Mouse (Mus musculus): Measurements from ENCODE around the gene Nid2. TPM values are rescaled to one million over a fixed set of nuclear protein-coding genes. Genes with fewer than 3 reads are reported as not detected.

The Nid2 gene
- polyA plus RNA-seq, 1 experiment from 2014 or later: 32.2 TPM

DNA sequence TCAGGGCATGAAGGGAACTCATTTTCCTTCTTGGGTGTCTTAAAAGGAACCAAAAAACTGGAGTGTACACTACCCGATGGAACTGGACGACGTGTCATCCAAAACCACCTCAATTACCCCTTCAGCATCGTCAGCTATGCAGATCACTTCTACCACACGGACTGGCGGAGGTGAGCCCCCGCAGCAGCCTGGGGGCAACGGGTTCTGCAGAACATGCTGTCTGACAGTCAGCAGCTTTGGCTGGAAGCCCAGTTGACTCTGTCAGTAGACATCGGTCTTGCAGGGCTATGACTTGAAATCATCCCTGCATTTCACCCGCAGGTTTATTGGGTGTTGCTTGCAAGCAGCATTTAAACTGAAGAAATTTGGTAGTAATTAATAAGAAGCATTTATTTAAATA, 58.9 kb downstream of the Nid2 start:
- H3K4me2 ChIP-seq: no peak overlapping the region
- no peak for ATAC-seq (ENCODE audit: low FRiP score)
- H3K36me3 ChIP-seq (ENCODE audit: control insufficient read depth, insufficient read depth, low read length): peaks cover 7% of the 10 kb centered on the region; the same call in 1 of the 2 replicates

DNA sequence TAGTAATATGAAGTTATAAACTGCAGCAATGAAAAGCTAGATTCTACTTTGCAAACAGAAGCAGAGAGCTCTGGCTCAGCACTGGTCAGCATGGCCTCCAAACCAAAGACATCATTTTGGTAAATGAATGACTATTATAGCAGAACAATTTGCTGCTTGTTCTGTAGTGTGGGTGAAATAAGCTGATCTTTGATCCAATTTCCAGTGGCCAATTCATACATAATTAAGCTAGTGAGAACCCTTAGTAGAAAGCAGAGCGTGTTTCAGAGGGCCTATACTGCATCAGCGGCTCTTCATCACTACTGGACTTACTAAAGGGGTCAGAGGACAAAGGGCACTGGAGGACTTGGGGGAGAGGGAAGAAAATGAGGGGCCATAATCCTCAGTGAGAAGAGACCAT, 62.0 kb downstream of the Nid2 start:
- H3K4me2 ChIP-seq: no peak overlapping the region
- WGBS: 96% methylated on average over 2 of the region's 2 CpGs
- DNase-seq (ENCODE audit: low spot score, missing footprints): no peak

More for the DNA sequence above, 58.9 kb downstream of the Nid2 start:
- Histone ChIP-seq H3K27me3 (ENCODE audit: control insufficient read depth, insufficient read depth, low read length) (no peaks in the 10 kb centered on the region), H3K9ac (ENCODE audit: low read length) (no peak overlapping the region), H3K9me3 (ENCODE audit: control insufficient read depth, low read length) (no peaks in the 10 kb centered on the region), H3K4me3 (ENCODE audit: low read depth, low read length) (no peak overlapping the region), H3K27ac (ENCODE audit: low read depth, low read length) (no peak overlapping the region), H3K4me1 (ENCODE audit: control insufficient read depth, insufficient read depth, low read length) (no peaks in the 10 kb centered on the region)
- 89% methylated on average over 10 of the region's 10 CpGs for WGBS
- no peak for DNase-seq (ENCODE audit: low spot score, missing footprints)

DNA sequence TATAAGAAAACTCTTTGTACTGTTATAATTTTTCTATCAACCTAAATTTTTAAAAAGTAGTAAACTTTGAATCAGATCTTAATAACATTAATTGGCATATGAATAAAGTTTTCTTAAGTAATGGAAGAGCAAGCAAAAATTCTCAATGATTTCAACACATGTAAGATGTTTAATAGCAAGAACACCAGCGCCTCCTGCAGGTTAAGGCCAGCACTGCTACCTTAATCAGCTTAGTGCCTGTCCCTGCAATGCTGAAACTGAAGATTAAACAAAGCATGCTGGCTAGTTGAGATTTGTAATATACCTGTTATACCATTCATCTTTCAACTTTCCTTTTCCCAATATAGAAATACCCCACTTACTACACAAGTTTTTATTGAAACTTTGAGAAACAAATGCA, 66.9 kb downstream of the Nid2 start:
- Histone ChIP-seq H3K4me3 (ENCODE audit: low read depth, low read length) (no peak overlapping the region), H3K27ac (ENCODE audit: low read depth, low read length) (no peak overlapping the region), H3K27me3 (ENCODE audit: control insufficient read depth, insufficient read depth, low read length) (no peaks in the 10 kb centered on the region), H3K36me3 (ENCODE audit: control insufficient read depth, insufficient read depth, low read length) (peaks cover 17% of the 10 kb centered on the region), H3K9me3 (ENCODE audit: control insufficient read depth, low read length) (no peaks in the 10 kb centered on the region), H3K4me1 (ENCODE audit: control insufficient read depth, insufficient read depth, low read length) (peaks cover 6% of the 10 kb centered on the region), H3K9ac (ENCODE audit: low read length) (no peak overlapping the region), H3K4me2 (no peak overlapping the region)
- no peak for ATAC-seq (ENCODE audit: low FRiP score)
- WGBS: 14% methylated on average over 1 of the region's 1 CpGs
- DNase-seq (ENCODE audit: low spot score, missing footprints): peak; percentile 99

More for the DNA sequence above, 62.0 kb downstream of the Nid2 start:
- Histone ChIP-seq H3K9me3 (ENCODE audit: control insufficient read depth, low read length) (no peaks in the 10 kb centered on the region), H3K9ac (ENCODE audit: low read length) (no peak overlapping the region), H3K27ac (ENCODE audit: low read depth, low read length) (no peak overlapping the region), H3K4me3 (ENCODE audit: low read depth, low read length) (no peak overlapping the region), H3K27me3 (ENCODE audit: control insufficient read depth, insufficient read depth, low read length) (no peaks in the 10 kb centered on the region), H3K4me1 (ENCODE audit: control insufficient read depth, insufficient read depth, low read length) (no peaks in the 10 kb centered on the region), H3K36me3 (ENCODE audit: control insufficient read depth, insufficient read depth, low read length) (peaks cover 19% of the 10 kb centered on the region)
- no peak for ATAC-seq (ENCODE audit: low FRiP score)

DNA sequence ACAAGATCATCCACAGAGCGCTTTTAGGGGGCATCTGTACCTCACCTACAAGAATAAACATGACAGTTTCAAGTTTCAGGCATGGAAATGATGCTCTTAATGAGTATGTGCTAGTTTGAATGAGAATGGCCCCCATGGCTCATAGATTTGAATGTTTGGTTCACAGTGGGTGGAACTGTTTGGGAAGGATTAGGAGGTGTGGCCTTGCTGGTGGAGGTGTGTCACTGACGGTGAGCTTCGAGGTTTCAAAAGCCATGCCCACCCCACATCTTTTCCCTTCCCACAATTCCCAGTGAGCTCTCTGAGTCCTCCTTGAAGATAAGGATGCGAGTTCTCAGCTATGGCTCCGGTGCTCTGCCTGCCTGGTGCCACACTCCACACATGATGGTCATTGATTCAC, 70.6 kb downstream of the Nid2 start:
- H3K36me3 ChIP-seq (ENCODE audit: control insufficient read depth, insufficient read depth, low read length): peaks cover 5% of the 10 kb centered on the region; the same call in 1 of the 2 replicates
- H3K4me1 ChIP-seq (ENCODE audit: control insufficient read depth, insufficient read depth, low read length): peaks cover 8% of the 10 kb centered on the region
- H3K9me3 ChIP-seq (ENCODE audit: control insufficient read depth, low read length): no peaks in the 10 kb centered on the region
- H3K27ac ChIP-seq (ENCODE audit: low read depth, low read length): no peak overlapping the region
- DNase-seq (ENCODE audit: low spot score, missing footprints) (no peak), ATAC-seq (ENCODE audit: low FRiP score) (no peak)
- H3K9ac ChIP-seq (ENCODE audit: low read length): no peak overlapping the region
- H3K4me3 ChIP-seq (ENCODE audit: low read depth, low read length): no peak overlapping the region
- no peaks in the 10 kb centered on the region for H3K27me3 ChIP-seq (ENCODE audit: control insufficient read depth, insufficient read depth, low read length)
- no peak overlapping the region for H3K4me2 ChIP-seq
- over 99% methylated on average over 5 of the region's 5 CpGs for WGBS

GRCm38 (mm10) chr14:19823321-19824142, 72.5 kb downstream of the Nid2 start, which contains the start of gene Rtraf:
Rtraf (minus strand) TSS chr14:19823824.
- Histone ChIP-seq H3K27ac (ENCODE audit: low read depth, low read length) (peak within 1 kb of the TSS; percentile 16), H3K9ac (ENCODE audit: low read length) (peak within 1 kb of the TSS; percentile 96), H3K4me2 (peak within 1 kb of the TSS; percentile 78), H3K36me3 (ENCODE audit: control insufficient read depth, insufficient read depth, low read length) (peaks cover 5% of the 10 kb centered on the region; the same call in 1 of the 2 replicates), H3K4me3 (ENCODE audit: low read depth, low read length) (peak within 1 kb of the TSS; percentile 90), H3K27me3 (ENCODE audit: control insufficient read depth, insufficient read depth, low read length) (no peaks in the 10 kb centered on the region), H3K4me1 (ENCODE audit: control insufficient read depth, insufficient read depth, low read length) (peaks cover 8% of the 10 kb centered on the region), H3K9me3 (ENCODE audit: control insufficient read depth, low read length) (no peaks in the 10 kb centered on the region)
- WGBS: under 1% methylated on average over 80 of the region's 80 CpGs
- DNase-seq (ENCODE audit: low spot score, missing footprints) (peak; percentile 99), ATAC-seq (ENCODE audit: low FRiP score) (peak; percentile 99)

GRCm38 (mm10) chr14:19825481-19825880, 74.4 kb downstream of the Nid2 start:
- no peak overlapping the region for H3K4me3 ChIP-seq (ENCODE audit: low read depth, low read length)
- peak overlapping the region; percentile 0; the same call in 1 of the 2 replicates for H3K9ac ChIP-seq (ENCODE audit: low read length)
- 51% methylated on average over 11 of the region's 11 CpGs for WGBS
- no peak overlapping the region for H3K4me2 ChIP-seq
- peaks cover 5% of the 10 kb centered on the region; the same call in 1 of the 2 replicates for H3K36me3 ChIP-seq (ENCODE audit: control insufficient read depth, insufficient read depth, low read length)
- ATAC-seq (ENCODE audit: low FRiP score) (peak; percentile 45), DNase-seq (ENCODE audit: low spot score, missing footprints) (peak; percentile 87)
- H3K4me1 ChIP-seq (ENCODE audit: control insufficient read depth, insufficient read depth, low read length): peaks cover 8% of the 10 kb centered on the region
- H3K9me3 ChIP-seq (ENCODE audit: control insufficient read depth, low read length): no peaks in the 10 kb centered on the region
- H3K27ac ChIP-seq (ENCODE audit: low read depth, low read length): peak overlapping the region; percentile 79
- H3K27me3 ChIP-seq (ENCODE audit: control insufficient read depth, insufficient read depth, low read length): no peaks in the 10 kb centered on the region

DNA sequence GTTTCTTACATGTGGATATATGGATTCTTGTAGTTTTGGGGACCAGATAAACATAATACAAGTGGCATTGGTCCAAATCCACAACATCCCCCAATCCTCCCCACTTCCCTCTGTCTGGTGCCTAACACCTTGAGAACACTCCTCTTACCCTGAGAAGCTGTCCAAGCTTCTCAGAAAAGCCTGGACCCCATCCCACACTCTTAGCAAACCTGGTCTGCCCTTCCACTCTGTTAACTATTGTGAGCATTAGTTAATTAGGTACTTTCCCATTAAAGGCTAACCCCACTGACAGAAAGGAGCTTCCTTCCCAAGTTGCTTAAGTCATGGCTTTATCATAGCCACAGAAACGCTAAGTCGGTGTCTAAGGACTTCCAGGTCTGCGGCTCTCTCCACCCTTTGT, 85.2 kb downstream of the Nid2 start:
- ATAC-seq (ENCODE audit: low FRiP score): no peak
- H3K27ac ChIP-seq (ENCODE audit: low read depth, low read length): no peak overlapping the region
- WGBS: 89% methylated on average over 3 of the region's 3 CpGs
- no peak overlapping the region for H3K4me3 ChIP-seq (ENCODE audit: low read depth, low read length)
- H3K4me2 ChIP-seq: no peak overlapping the region
- no peaks in the 10 kb centered on the region for H3K4me1 ChIP-seq (ENCODE audit: control insufficient read depth, insufficient read depth, low read length)
- no peak for DNase-seq (ENCODE audit: low spot score, missing footprints)
- no peaks in the 10 kb centered on the region for H3K36me3 ChIP-seq (ENCODE audit: control insufficient read depth, insufficient read depth, low read length)
- H3K27me3 ChIP-seq (ENCODE audit: control insufficient read depth, insufficient read depth, low read length): no peaks in the 10 kb centered on the region
- H3K9me3 ChIP-seq (ENCODE audit: control insufficient read depth, low read length): no peaks in the 10 kb centered on the region
- no peak overlapping the region for H3K9ac ChIP-seq (ENCODE audit: low read length)

GRCm38 (mm10) chr14:19839600-19840332, 88.7 kb downstream of the Nid2 start:
- Histone ChIP-seq H3K9ac (ENCODE audit: low read length) (peak overlapping the region; percentile 48), H3K4me2 (peak overlapping the region; percentile 33), H3K27me3 (ENCODE audit: control insufficient read depth, insufficient read depth, low read length) (no peaks in the 10 kb centered on the region), H3K4me3 (ENCODE audit: low read depth, low read length) (no peak overlapping the region), H3K4me1 (ENCODE audit: control insufficient read depth, insufficient read depth, low read length) (no peaks in the 10 kb centered on the region), H3K27ac (ENCODE audit: low read depth, low read length) (no peak overlapping the region), H3K36me3 (ENCODE audit: control insufficient read depth, insufficient read depth, low read length) (no peaks in the 10 kb centered on the region), H3K9me3 (ENCODE audit: control insufficient read depth, low read length) (no peaks in the 10 kb centered on the region)
- WGBS: 28% methylated on average over 15 of the region's 15 CpGs
- ATAC-seq (ENCODE audit: low FRiP score) (peak; percentile 78), DNase-seq (ENCODE audit: low spot score, missing footprints) (peak; percentile 98)

- H3K27me3 ChIP-seq (ENCODE audit: control insufficient read depth, insufficient read depth, low read length): no peaks in the 10 kb centered on the region
- 45% methylated on average over 3 of the region's 3 CpGs for WGBS
- H3K27ac ChIP-seq (ENCODE audit: low read depth, low read length): no peak overlapping the region
Observed at GRCm38 (mm10) chr14:19853471-19853870, 102.4 kb downstream of the Nid2 start.

More at GRCm38 (mm10) chr14:19853471-19853870, 102.4 kb downstream of the Nid2 start:
- no peak overlapping the region for H3K4me2 ChIP-seq
- H3K9me3 ChIP-seq (ENCODE audit: control insufficient read depth, low read length): no peaks in the 10 kb centered on the region
- ATAC-seq (ENCODE audit: low FRiP score) (no peak), DNase-seq (ENCODE audit: low spot score, missing footprints) (no peak)
- no peaks in the 10 kb centered on the region for H3K36me3 ChIP-seq (ENCODE audit: control insufficient read depth, insufficient read depth, low read length)
- no peaks in the 10 kb centered on the region for H3K4me1 ChIP-seq (ENCODE audit: control insufficient read depth, insufficient read depth, low read length)
- H3K4me3 ChIP-seq (ENCODE audit: low read depth, low read length): no peak overlapping the region
- no peak overlapping the region for H3K9ac ChIP-seq (ENCODE audit: low read length)

Data from midbrain, embryonic 11.5 days (tissue).